In genomic region chr5:81077990-81078389, GRCm38 (mm10) we compare ENCODE assay signal across 16 mouse cellular contexts.
"Had no signal": no experiment of that assay in that cellular context is flagged by ENCODE, and none has a peak within 500 bp of the region (broad histone marks: within the 10 kb centered on the region; RNA-seq: fewer than 3 reads in every experiment).

No protein-coding gene starts in this region.

- H3K36me3 ChIP-seq: liver, embryonic 13.5 days; midbrain, embryonic 10.5 days; midbrain, embryonic 13.5 days had no signal

- H3K27me3 ChIP-seq: liver, embryonic 13.5 days; megakaryocyte, embryonic 14.5 days; midbrain, embryonic 13.5 days had no signal

- H3K9ac ChIP-seq: liver, embryonic 13.5 days; midbrain, embryonic 13.5 days had no signal

- H3K4me2 ChIP-seq: liver, embryonic 13.5 days; midbrain, embryonic 13.5 days had no signal

- DNase-seq: kidney, adult 11 months; kidney, adult 8-10 months; kidney, postnatal 14 days; kidney, postnatal 4 days; liver, embryonic 13.5 days; lung, adult 2 months; lung, postnatal 14 days; lung, postnatal 4 days; right cerebral cortex, adult 18-20 months; right cerebral cortex, postnatal 25 days; thymus, adult 2 months; thymus, postnatal 25 days had no signal

- H3K4me1 ChIP-seq: liver, embryonic 13.5 days; megakaryocyte, embryonic 14.5 days had no signal

- H3K9me3 ChIP-seq: liver, embryonic 13.5 days; megakaryocyte, embryonic 14.5 days; midbrain, embryonic 10.5 days; midbrain, embryonic 13.5 days had no signal

- ATAC-seq: midbrain, embryonic 13.5 days; midbrain, embryonic 16.5 days had no signal

- H3K4me3 ChIP-seq: liver, embryonic 13.5 days; megakaryocyte, embryonic 14.5 days; midbrain, embryonic 10.5 days; midbrain, embryonic 13.5 days had no signal

- H3K27ac ChIP-seq: liver, embryonic 13.5 days; midbrain, embryonic 10.5 days; midbrain, embryonic 13.5 days had no signal
